Mouse (Mus musculus) megakaryocyte progenitor cell, adult 5-6 weeks (primary cell): ENCODE measurements around the gene Clnk. TPM values are rescaled to one million over a fixed set of nuclear protein-coding genes. Genes with fewer than 3 reads are reported as not detected.

Experiments used
- ATAC-seq: replicated peaks from 2 replicates; pipeline ENCODE4 v1.8.0; 2016; ENCODE audit warnings: mild to moderate bottlenecking, moderate TSS enrichment, inconsistent platforms; ENCODE audit not compliant: poor library complexity
- total RNA-seq, 2 experiments: library from RNA; stranded (forward) in 1 of 2; stranded (reverse) in 1 of 2; fragments of 157-497, 149-512 nt in 1 of 2; fragments of 200-1000 nt in 1 of 2; gene quantifications; 2 replicates each; pipeline versions ENCODE4 v1.2.3 to v1.2.4; 2015 to 2017

Gene Clnk
- total RNA-seq, 2 experiments from 2014 or later = 2.6 TPM; not detected in 1

DNA sequence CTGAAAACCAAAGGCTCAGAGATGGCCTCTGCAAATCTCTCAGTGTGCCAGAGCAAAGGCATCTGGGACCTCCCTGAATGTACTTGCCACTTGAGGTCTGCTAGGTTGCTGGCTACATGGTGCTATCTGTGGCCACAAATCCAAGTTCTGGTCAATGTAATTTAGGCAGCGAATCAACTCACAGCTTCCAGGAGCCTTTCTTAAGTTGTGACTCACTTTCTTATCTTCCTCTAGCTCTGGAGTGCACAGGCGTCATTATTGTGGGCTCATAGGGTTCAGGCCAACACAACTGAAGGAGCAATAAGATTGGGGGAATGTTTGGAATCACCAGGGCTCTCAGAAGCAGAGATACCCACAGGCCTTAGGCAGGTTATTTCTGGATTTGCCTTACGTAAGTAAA lies 96.6 kb downstream of the Clnk start:
- ATAC-seq = no peak

DNA sequence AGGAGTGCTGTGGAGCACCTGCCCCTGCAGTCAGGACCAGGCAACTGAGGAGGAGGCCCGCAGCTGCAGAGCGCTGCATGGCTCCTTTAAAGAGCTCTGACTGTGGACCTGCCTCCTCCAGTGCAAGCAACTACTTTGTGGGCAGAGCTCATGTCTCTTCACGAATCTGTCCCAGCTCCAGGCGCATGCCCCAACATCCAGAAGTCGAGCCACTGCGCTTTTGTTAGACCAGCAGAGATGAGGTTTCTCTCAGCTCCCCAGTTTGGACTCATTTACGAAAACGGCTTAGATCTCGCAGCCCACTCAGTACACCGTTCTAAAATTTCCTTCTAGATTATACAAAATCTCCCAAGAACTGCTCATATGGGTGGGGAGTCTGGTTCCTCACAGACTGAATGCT lies 101.1 kb downstream of the Clnk start:
- ATAC-seq = no peak

GRCm38 (mm10) chr5:38754950-38755349 lies 121.7 kb downstream of the Clnk start:
- ATAC-seq = peak; percentile 81

DNA sequence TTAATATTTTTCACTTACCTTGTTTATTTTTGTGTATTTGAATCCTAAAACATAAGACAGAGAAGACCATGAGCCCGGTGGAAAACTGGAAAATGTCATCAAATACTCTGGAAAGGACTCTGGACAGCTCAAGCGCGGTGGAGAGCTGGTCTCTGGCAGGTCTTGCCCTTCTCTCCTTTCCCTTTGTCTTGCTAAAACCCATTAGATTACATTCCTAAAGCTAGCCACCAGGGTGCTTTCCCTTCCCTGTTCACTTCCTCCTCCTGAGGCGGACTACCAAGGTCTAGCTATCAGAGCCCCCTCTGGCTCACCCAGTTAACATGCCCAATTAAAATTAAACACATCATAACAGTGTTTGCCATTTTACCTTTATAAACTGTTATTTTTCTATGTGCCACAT lies 123.9 kb downstream of the Clnk start:
- ATAC-seq = 0 out of 2 replicates have a peak, but pooled peaks have one; percentile 11

GRCm38 (mm10) chr5:38708940-38709581 lies 167.6 kb downstream of the Clnk start:
- no peak for ATAC-seq

DNA sequence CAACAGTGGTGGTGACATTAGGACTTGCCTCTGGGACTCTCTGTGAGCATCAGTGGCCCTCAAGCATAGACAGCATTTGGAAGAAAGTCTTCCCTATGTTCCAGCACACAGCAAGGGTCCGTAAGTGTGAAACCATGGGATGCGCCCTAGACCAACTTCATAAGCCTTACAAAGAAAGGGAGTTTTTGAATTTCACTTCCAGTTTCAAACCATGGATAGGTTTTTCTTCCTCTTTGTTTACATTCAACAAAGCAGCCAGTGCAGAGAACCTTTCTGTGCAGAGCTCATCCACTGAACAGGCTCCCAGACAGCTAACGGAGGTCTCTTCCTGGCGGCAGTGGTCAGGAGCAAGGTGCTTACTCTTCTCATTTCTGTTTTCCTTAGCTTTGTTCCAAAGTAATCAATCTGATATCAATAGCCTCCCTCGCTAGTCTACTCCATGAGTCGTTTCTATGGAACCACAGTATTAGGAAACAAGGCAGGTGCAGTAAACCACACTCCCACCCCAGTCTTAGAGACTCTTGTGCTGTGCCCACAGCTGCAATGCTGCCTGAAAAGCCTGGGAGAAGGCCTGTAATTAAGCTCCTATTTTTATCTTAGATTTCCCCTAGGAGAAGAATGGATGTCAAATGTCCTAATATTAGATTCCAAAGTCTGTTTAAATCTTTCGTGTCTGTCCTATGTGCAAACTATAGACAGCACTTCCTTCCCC lies 169.1 kb downstream of the Clnk start:
- ATAC-seq = peak; percentile 75

DNA sequence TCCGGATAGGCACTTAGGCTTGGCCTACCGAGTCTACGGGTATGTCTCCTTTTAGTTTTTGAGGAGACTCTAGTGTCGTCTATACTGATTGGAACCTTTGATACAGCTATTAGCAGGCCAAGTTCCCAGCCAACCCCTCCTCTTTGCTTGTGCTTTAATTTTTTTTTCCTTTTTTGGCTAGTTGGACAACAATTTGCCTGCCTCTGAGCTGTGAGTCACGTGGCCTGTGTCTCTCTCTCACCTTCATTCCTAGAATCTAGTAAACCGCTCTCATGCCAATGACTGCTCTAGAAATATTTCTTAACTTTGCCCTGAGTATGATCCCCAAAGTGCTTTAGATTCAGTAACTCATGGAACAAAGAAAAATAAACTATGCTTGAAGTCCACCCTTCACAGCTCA lies 173.7 kb downstream of the Clnk start:
- no peak for ATAC-seq

- ATAC-seq = no peak
These were observed 174.5 kb downstream of the Clnk start for GRCm38 (mm10) chr5:38702091-38702490.

- no peak for ATAC-seq
These were observed 178.1 kb downstream of the Clnk start for GRCm38 (mm10) chr5:38698466-38698865.

- ATAC-seq = no peak
These were observed 178.6 kb downstream of the Clnk start for GRCm38 (mm10) chr5:38698046-38698445.

- no peak for ATAC-seq
These were observed 179.8 kb downstream of the Clnk start for GRCm38 (mm10) chr5:38696616-38697375.

GRCm38 (mm10) chr5:38692859-38693258 lies 183.8 kb downstream of the Clnk start:
- 0 out of 2 replicates have a peak, but pooled peaks have one; percentile 20 for ATAC-seq

DNA sequence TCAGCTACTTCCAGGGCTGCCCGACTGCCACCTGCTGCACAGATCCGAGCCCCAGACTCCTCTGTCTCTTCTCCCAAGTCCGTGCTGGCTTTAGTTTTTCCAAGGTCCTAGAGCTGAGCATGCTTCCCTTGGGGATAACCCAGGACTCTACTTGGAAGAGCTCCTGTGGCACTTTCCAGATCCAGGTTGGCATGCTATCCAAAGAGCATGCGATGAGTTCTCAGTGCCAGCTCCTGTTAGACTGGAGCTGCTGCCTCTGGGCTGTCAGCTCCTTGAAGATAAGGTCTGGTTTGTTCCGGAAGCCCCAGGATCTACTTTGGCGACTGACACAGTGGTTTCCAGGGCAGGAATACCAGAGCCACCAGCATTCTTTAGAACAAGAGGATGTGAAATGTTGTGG lies 187.4 kb downstream of the Clnk start:
- ATAC-seq = no peak

GRCm38 (mm10) chr5:38687694-38688093 lies 188.9 kb downstream of the Clnk start:
- ATAC-seq = no peak

DNA sequence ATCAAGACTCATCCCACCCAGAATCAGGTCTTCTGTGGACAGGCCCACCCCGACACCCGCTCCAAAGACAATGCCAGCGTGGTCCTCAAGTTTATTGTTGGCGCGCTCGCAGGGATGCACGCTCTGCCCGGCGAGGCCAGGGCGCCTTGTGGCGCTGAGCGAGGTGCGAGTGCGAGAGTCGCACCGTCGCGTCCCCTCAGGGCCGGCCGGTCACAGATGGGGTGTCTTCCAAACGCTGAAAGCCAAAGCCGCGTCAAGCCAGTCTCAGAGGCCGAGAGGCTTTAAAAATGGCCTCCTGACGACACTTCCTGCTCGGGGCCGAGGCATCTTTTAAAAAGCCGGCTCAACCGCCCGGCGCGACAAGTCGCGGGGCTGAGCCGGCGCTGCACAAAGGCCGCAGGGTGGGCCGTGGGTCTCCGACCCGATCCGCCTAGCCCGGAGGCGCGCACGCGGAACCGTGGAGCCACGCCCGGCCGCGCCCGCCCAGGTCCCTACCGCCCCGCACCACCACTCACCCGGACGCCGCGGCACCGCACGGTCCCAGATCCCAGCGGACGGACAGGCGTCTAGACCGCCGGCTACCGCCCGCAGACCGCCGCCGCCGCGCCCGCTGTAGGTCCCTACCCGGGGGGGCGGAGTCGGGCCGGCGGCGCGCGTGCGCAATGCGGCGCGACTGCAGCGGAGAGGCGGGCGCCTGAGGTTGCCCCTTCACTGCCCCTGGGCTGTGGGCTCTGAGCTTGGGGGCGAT lies 192.3 kb downstream of the Clnk start, which contains the start of gene Zfp518b:
Zfp518b (minus strand) TSS at position 663 of the 748 bp plus-strand sequence.
- ATAC-seq = peak; percentile 77

GRCm38 (mm10) chr5:38658836-38659235 lies 217.8 kb downstream of the Clnk start:
- no peak for ATAC-seq

Other genes with a start within 250 kb of the Clnk start
- gene Zfp518b, start 192.0 kb downstream of the Clnk start, total RNA-seq (2015) = 7.0 and 9.0 TPM in 2 replicates
- 6.9 and 7.0 TPM in 2 replicates for gene Zfp518b, start 192.0 kb downstream of the Clnk start, total RNA-seq (2017)